ENCODE assay signal across 13 mouse cellular contexts in genomic region chr13:92467891-92468290, GRCm38 (mm10). TPM values are rescaled to one million over a fixed set of nuclear protein-coding genes. Genes with fewer than 3 reads are reported as not detected.
"Had no signal": no experiment of that assay in that cellular context is flagged by ENCODE, and none has a peak within 500 bp of the region (broad histone marks: within the 10 kb centered on the region; RNA-seq: fewer than 3 reads in every experiment).

No protein-coding gene starts in this region.

- DNase-seq: kidney, adult 11 months; kidney, adult 9 months; kidney, postnatal 25 days; layer of hippocampus, adult 9-11 months; layer of hippocampus, postnatal 36 days; lung, embryonic 14.5 days had no signal

- H3K9ac ChIP-seq: limb, embryonic 15.5 days; liver, embryonic 12.5 days; lung, embryonic 14.5 days; midbrain, embryonic 12.5 days; neural tube, embryonic 13.5 days had no signal

- H3K4me3 ChIP-seq: limb, embryonic 15.5 days; liver, embryonic 12.5 days; midbrain, embryonic 12.5 days; neural tube, embryonic 13.5 days had no signal

- H3K27ac ChIP-seq: limb, embryonic 15.5 days; liver, embryonic 12.5 days; midbrain, embryonic 12.5 days; neural tube, embryonic 13.5 days had no signal

- H3K9me3 ChIP-seq: limb, embryonic 15.5 days; liver, embryonic 12.5 days; midbrain, embryonic 12.5 days; neural tube, embryonic 13.5 days had no signal

- H3K4me2 ChIP-seq: limb, embryonic 15.5 days; liver, embryonic 12.5 days; lung, embryonic 14.5 days; midbrain, embryonic 12.5 days; neural tube, embryonic 13.5 days had no signal

- ATAC-seq: liver, embryonic 12.5 days; midbrain, embryonic 16.5 days had no signal

- H3K4me1 ChIP-seq: limb, embryonic 15.5 days; liver, embryonic 12.5 days; midbrain, embryonic 12.5 days; neural tube, embryonic 13.5 days had no signal

- H3K27me3 ChIP-seq: limb, embryonic 15.5 days; liver, embryonic 12.5 days; midbrain, embryonic 12.5 days; neural tube, embryonic 13.5 days had no signal

RNA-seq across cellular contexts. Expression of gene Fam151b, which starts 15.9 kb away (rescaled TPM):
- polyA plus RNA-seq: liver, embryonic 12.5 days; lung, embryonic 14.5 days had no signal

RNA-seq across cellular contexts. Expression of gene Ankrd34b, which starts 42.2 kb away (rescaled TPM):
- total RNA-seq: megakaryocyte-erythroid progenitor cell, adult 5-6 weeks had no signal
- polyA plus RNA-seq: intestine, embryonic 14.5 days; liver, embryonic 12.5 days had no signal
